8 mouse cellular contexts compared by ENCODE assay signal in the genomic region with DNA sequence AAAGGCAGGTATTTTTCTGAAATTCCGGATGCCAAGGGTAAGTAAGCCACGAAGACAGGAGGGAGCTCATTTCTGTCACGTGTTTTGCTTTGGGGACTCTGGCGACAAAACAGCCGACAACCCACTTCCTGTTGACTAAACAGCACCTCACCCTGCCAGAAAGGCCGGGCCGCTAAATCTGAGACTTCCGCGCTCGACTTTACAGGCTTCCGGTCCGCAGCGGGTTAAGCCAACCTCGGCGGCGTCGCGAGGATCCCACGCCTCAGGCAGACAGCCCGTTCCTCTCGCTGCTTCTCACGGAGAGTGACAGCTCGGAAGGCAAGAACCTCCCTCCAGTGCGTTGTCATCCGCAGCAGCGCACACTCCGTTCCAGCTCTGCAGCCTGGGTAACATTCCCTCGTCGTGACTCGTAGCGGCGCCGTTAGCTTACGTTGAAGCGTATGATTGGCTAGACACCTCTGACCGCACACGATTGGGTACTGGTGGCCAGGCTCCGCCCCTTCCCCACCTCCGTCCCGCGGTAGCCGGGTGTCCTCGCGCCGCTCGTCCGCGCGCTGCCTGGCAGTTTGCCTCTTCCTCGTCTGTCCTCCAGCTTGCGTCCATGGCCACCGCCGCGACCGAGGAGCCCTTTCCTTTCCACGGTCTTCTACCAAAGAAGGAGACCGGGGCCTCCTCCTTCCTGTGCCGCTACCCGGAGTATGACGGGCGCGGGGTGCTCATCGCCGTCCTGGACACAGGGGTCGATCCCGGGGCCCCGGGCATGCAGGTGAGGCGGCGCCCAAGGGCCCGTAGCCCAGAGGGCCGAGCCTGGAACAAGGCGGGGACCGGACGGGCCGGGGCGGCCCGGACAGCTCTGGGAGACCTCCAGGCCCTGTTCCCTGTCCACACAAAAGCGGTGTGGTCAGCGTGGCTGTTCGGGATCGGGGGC. TPM values are rescaled to one million over a fixed set of nuclear protein-coding genes. Genes with fewer than 3 reads are reported as not detected.
DNase-seq lines count a peak whose midpoint lies in the region; ATAC-seq lines count a peak whose summit lies in the region.

A gene (plus strand): TSS at position 160 of the 928 bp plus-strand sequence.

- peak within 1 kb of the TSS; percentile 97 for H3K9ac ChIP-seq in heart, embryonic 13.5 days
- peak within 1 kb of the TSS; percentile 95 for H3K9ac ChIP-seq in liver, embryonic 12.5 days
- H3K9ac ChIP-seq in stomach, embryonic 15.5 days, result peak within 1 kb of the TSS; percentile 88

- H3K27ac ChIP-seq in brown adipose tissue, adult 24 weeks (replicated peaks; ENCODE audit: low read depth, low read length), result peak within 1 kb of the TSS; percentile 93
- peak within 1 kb of the TSS; percentile 95 for H3K27ac ChIP-seq in heart, embryonic 13.5 days (replicated peaks)
- peak within 1 kb of the TSS; percentile 99 for H3K27ac ChIP-seq in liver, embryonic 12.5 days
- H3K27ac ChIP-seq in stomach, embryonic 15.5 days, result peak within 1 kb of the TSS; percentile 96

- 0 out of 2 replicates have a peak, but pooled peaks cover 1% of the 10 kb centered on the region for H3K9me3 ChIP-seq in heart, embryonic 13.5 days
- no peaks in the 10 kb centered on the region for H3K9me3 ChIP-seq in liver, embryonic 12.5 days (replicated peaks)
- no peaks in the 10 kb centered on the region for H3K9me3 ChIP-seq in stomach, embryonic 15.5 days

- peak within 1 kb of the TSS; percentile 77 for H3K4me3 ChIP-seq in brown adipose tissue, adult 24 weeks (ENCODE audit: insufficient read depth, low read depth, low read length)
- H3K4me3 ChIP-seq in heart, embryonic 13.5 days, result peak within 1 kb of the TSS; percentile 99
- peak within 1 kb of the TSS; percentile 97 for H3K4me3 ChIP-seq in liver, embryonic 12.5 days
- H3K4me3 ChIP-seq in stomach, embryonic 15.5 days (replicated peaks), result peak within 1 kb of the TSS; percentile 95

- H3K36me3 ChIP-seq in heart, embryonic 13.5 days, result no peaks in the 10 kb centered on the region
- H3K36me3 ChIP-seq in liver, embryonic 12.5 days, result peaks cover 7% of the 10 kb centered on the region; the same call in 1 of the 2 replicates
- no peaks in the 10 kb centered on the region for H3K36me3 ChIP-seq in stomach, embryonic 15.5 days

- H3K4me1 ChIP-seq in brown adipose tissue, adult 24 weeks (ENCODE audit: control insufficient read depth, insufficient read depth, insufficient read length, low read length), result no peaks in the 10 kb centered on the region; the same call in 1 of the 2 replicates
- H3K4me1 ChIP-seq in heart, embryonic 13.5 days, result peaks cover 16% of the 10 kb centered on the region
- peaks cover 25% of the 10 kb centered on the region for H3K4me1 ChIP-seq in liver, embryonic 12.5 days
- peaks cover 4% of the 10 kb centered on the region; the same call in 1 of the 2 replicates for H3K4me1 ChIP-seq in stomach, embryonic 15.5 days

- DNase-seq in CD4-positive, CD25-positive, alpha-beta regulatory T cell, adult 2 months (ENCODE audit: low read depth, low spot score), result peak; percentile 98
- DNase-seq in fat pad, adult 2 months (ENCODE audit: extremely low read depth, low read depth, low spot score), result peak; percentile 80
- peak; percentile 98 for DNase-seq in kidney, postnatal 10 days
- peak; percentile 93 to 94 for DNase-seq in natural killer cell, adult 2 months (ENCODE audit: low spot score in 2 of 2)

- under 1% methylated on average over 81 of the region's 81 CpGs for WGBS in heart, embryonic 13.5 days
- WGBS in liver, embryonic 12.5 days (ENCODE audit: insufficient replicate concordance), result under 1% methylated on average over 81 of the region's 81 CpGs
- under 1% methylated on average over 81 of the region's 81 CpGs for WGBS in stomach, embryonic 15.5 days

- no peaks in the 10 kb centered on the region for H3K27me3 ChIP-seq in heart, embryonic 13.5 days (replicated peaks)
- H3K27me3 ChIP-seq in liver, embryonic 12.5 days (replicated peaks), result no peaks in the 10 kb centered on the region
- no peaks in the 10 kb centered on the region for H3K27me3 ChIP-seq in stomach, embryonic 15.5 days (replicated peaks)

- peak; percentile 100 for ATAC-seq in heart, embryonic 13.5 days (ENCODE audit: extremely low read depth, insufficient number of reproducible peaks, low FRiP score, low TSS enrichment)
- ATAC-seq in liver, embryonic 12.5 days, result peak; percentile 99
- peak; percentile 99 for ATAC-seq in stomach, embryonic 15.5 days (ENCODE audit: insufficient read depth, low FRiP score, low read depth)

- peak within 1 kb of the TSS; percentile 77 for H3K4me2 ChIP-seq in heart, embryonic 13.5 days
- peak within 1 kb of the TSS; percentile 85 for H3K4me2 ChIP-seq in liver, embryonic 12.5 days
- peak within 1 kb of the TSS; percentile 54 for H3K4me2 ChIP-seq in stomach, embryonic 15.5 days

RNA-seq across cellular contexts. Expression of the gene that starts here (rescaled TPM):
- 18.7 and 28.0 TPM in 2 replicates for polyA plus RNA-seq in brown adipose tissue, adult 24 weeks (2012; ENCODE audit: insufficient read depth, insufficient read length, missing spikeins)
- 45.8 and 47.5 TPM in 2 replicates for polyA plus RNA-seq in heart, embryonic 13.5 days (2015; fragmentation: Nextera tagmentation; extraction: Ambion mirVana)
- 43.7 and 44.9 TPM in 2 replicates for polyA plus RNA-seq in liver, embryonic 12.5 days (2016; fragmentation: Nextera tagmentation; extraction: Ambion mirVana)
- polyA plus RNA-seq in stomach, embryonic 15.5 days (2015; fragmentation: Nextera tagmentation; extraction: Ambion mirVana), result 52.5 and 59.7 TPM in 2 replicates

Comparison
In these comparisons a context has a peak if more than half of its experiments do, and no peak if none do; other contexts are left out.
1. Peak in every context shown above with its lines: DNase-seq, ATAC-seq, H3K4me3 ChIP-seq and H3K27ac ChIP-seq.